Mouse (Mus musculus): ENCODE measurements around the gene Amigo3. TPM values are rescaled to one million over a fixed set of nuclear protein-coding genes. Genes with fewer than 3 reads are reported as not detected.

The Amigo3 gene
- polyA plus RNA-seq, 1 experiment from 2014 or later = 2.9 TPM

DNA sequence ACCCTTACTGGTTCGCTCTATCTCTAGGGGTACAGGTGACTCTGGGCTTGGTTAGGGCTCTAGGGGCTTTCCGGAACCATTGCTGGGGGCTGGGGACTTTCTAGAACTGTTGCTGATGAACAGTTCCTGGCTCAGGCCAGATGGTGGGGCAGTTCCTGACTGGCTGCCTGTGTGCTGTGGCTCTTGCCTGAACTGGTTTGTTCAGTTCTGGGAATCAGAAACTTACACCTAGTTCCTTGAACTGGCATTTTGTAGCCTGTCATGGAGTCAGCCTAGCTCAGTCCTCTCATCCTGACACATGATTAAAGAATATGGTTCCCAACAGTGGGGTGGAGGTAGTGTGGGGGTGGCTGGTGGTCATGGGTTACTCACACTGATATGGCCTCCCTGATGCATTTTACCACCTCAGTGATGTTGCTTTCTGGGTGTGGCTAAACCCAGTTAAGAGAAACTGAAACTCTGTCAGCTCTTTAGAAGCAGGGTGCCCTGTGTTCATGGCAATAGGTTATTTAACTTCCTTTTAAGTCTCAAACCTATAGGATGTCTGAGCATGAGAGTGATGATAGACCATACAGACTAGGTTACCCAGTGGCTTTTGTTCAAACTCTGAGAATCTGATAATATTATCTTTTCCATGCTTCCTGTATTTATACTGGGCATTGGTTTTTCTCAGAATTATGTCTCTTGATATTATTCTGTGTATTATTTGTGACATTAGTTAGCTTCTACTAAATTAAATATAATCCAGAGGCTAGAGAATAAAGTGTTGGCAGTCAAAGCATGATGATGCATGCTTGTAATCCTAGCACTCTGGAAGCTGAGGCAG is 17.4 kb upstream of the Amigo3 start:
- TF ChIP-seq CTCF (IDR thresholded peaks at IDR 0.05) = no peak
- ChIA-PET POLR2A (no interaction called here), CTCF (interaction anchor here (1.0 to 1.4 kb wide), 2 partner anchors 18 to 131 kb away, joined by 3 to 4 read pairs; partner anchors contain the start of gene Amigo3)
- no peak for ATAC-seq
- H3K27me3 ChIP-seq = no peaks in the 10 kb centered on the region
- in situ Hi-C loops (cut with MboI; ENCODE audit: low pct_unique_long_range_greater_than_20kb) = no loop called here
- DNase-seq (ENCODE audit: low read depth, low spot score) = no peak

DNA sequence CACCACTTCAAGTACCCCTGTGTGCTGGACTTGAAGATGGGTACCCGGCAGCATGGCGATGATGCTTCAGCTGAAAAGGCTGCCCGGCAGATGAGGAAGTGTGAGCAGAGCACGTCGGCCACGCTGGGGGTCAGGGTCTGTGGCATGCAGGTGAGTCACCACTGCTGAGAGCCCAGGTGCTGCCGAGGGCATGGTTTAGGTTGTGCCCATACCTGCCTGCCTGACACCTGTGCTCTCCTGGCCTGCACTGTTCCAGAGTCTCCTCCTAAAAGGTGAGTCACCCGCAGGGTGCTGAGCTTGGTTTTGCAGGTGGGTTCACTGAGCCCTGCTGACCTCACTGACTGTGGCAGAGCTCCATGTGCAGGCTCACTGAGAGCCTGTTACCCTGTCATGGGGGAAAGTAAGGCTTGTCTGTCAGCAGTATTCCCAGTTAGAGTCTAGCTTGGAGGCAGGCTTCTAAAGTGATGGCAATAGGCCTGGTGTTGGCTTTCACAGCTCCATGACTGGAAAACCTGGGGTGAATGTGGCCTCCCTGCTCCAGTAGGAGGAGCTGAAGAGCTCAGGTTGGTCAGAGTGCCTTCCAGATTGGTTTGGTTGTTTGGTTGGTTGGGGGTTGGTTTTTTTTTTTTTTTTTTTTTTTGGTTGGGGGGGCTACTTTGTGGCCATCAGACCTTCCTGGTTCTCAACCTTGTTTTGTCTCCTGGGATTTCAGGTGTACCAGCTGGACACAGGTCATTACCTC is 8.0 kb upstream of the Amigo3 start:
- no peak for TF ChIP-seq CTCF (IDR thresholded peaks at IDR 0.05)
- no peak for DNase-seq (ENCODE audit: low read depth, low spot score)
- in situ Hi-C loops (cut with MboI; ENCODE audit: low pct_unique_long_range_greater_than_20kb) = no loop called here
- POLR2A ChIA-PET = interaction anchor here (0.5 kb wide), 1 partner anchor 231 kb away, joined by 3 read pairs; no protein-coding TSS in a partner anchor
- ATAC-seq = no peak
- CTCF ChIA-PET = interaction anchor here (1.2 to 1.5 kb wide), 2 partner anchors 8 to 140 kb away, joined by 3 to 4 read pairs; no protein-coding TSS in a partner anchor
- H3K27me3 ChIP-seq = no peaks in the 10 kb centered on the region

DNA sequence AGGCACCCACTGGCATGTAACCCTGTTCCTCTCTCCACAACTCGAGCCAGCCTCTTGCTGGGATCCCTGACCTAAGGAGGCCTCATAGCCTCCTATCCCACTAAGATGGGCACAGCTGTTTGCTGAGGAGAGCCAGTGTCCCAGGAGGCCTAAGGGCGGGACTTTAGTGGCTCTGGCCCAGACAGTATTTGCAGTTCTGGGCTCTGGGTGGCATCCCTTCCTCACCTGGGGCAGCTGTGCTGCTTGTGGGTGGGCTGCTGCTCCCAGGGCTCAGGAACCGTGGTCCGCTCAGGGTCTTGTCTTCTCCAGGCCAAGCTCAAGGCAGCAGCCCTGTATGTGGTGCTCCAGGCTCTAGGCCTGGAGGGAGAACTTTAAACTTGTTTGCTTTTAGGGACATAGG is 6.4 kb upstream of the Amigo3 start:
- no peak for TF ChIP-seq CTCF (IDR thresholded peaks at IDR 0.05)
- in situ Hi-C loops (cut with MboI; ENCODE audit: low pct_unique_long_range_greater_than_20kb) = no loop called here
- POLR2A ChIA-PET = no interaction called here
- no peaks in the 10 kb centered on the region for H3K27me3 ChIP-seq
- no peak for DNase-seq (ENCODE audit: low read depth, low spot score)
- no peak for ATAC-seq
- CTCF ChIA-PET = interaction anchor here (1.4 to 1.5 kb wide), 2 partner anchors 9 to 34 kb away, joined by 3 read pairs; no protein-coding TSS in a partner anchor

DNA sequence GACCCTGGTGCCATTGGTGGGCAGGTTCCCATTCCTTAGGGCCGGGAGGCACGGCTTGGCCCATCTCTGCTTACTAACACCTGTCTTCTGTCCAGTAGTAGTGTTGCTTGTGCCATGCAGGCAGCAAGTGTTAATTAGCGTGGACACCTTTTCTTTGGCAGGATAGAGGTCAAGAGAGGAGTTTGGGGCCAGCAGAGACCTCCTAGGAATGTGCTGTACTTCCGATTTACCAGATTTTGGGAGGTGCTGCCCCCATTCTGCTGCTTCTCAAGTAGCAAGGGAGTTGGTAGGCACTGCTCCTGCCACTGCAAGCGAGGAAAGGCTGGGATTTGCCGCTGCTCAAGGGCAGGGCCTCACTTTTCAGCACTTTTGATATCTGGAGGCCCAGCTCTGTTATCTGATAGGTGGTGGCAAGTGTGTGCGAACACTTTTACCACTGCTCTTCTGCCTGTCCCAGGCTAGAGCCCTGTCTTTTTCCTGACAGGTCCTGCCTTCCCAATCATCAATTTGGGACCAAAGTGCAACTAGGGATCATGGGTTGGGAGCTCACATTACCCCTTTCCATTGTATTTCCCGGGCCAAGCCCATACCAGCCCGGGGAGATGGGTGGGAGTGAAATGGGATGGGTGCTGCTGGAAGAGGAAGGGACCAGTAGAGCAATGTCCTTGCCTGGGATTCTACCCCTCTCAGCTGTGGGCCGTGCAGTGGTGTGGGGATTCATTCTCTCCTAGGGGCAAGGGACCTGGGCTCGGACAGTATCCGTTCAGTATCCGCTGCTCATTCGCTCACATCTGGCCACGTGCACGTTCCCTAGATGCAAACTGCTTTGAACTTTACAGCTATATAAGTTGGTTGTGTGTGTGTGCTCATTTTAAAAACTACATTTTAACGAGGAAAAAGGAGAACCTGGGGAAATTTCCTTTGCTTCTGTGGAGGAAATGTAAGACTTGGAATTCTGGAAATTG is 5.1 kb upstream of the Amigo3 start:
- TF ChIP-seq CTCF (IDR thresholded peaks at IDR 0.05) = no peak
- in situ Hi-C loops (cut with MboI; ENCODE audit: low pct_unique_long_range_greater_than_20kb) = no loop called here
- ATAC-seq = no peak
- no peaks in the 10 kb centered on the region for H3K27me3 ChIP-seq
- POLR2A ChIA-PET = no interaction called here
- CTCF ChIA-PET = interaction anchor here (0.9 to 1.3 kb wide), 2 partner anchors 8 to 20 kb away, joined by 3 read pairs; no protein-coding TSS in a partner anchor
- no peak for DNase-seq (ENCODE audit: low read depth, low spot score)

DNA sequence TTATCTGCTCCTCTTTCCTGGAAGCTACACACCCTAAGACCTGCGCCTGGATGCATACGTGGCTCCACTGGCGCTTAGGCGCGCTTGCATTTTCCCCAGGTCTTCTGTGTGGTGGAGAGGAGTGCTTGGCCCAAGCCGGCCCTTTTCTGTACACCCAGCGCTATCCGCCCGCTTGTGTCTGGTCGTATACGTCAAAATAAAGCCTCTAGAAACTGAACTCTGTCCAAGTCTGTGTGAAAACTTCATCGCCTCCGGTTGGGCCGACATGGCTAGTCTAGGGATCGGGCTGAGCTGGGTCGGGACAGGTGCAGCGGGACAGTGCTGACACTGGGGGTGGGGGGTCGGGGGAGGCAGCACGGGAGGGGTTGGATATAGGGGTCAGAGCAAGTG is 4.4 kb upstream of the Amigo3 start:
- ChIA-PET POLR2A (no interaction called here), CTCF (interaction anchor here (0.9 to 1.3 kb wide), 2 partner anchors 9 to 19 kb away, joined by 3 read pairs; no protein-coding TSS in a partner anchor)
- no peak for TF ChIP-seq CTCF (IDR thresholded peaks at IDR 0.05)
- H3K27me3 ChIP-seq = no peaks in the 10 kb centered on the region
- DNase-seq (ENCODE audit: low read depth, low spot score) (no peak), ATAC-seq (no peak)
- in situ Hi-C loops (cut with MboI; ENCODE audit: low pct_unique_long_range_greater_than_20kb) = no loop called here

GRCm38 (mm10) chr9:108049016-108049455 is 3.9 kb upstream of the Amigo3 start, which contains the start of gene Gmppb:
TSS of gene Gmppb (plus strand) at chr9:108049242.
- in situ Hi-C loops (cut with MboI; ENCODE audit: low pct_unique_long_range_greater_than_20kb) = no loop called here
- POLR2A ChIA-PET = no interaction called here
- H3K27me3 ChIP-seq = no peaks in the 10 kb centered on the region
- peak; percentile 92 for ATAC-seq
- peak; percentile 77 for DNase-seq (ENCODE audit: low read depth, low spot score)
- CTCF ChIA-PET = interaction anchor here (0.9 to 2.8 kb wide), 3 partner anchors 10 to 86 kb away, joined by 3 to 10 read pairs (median 3); no protein-coding TSS in a partner anchor
- TF ChIP-seq CTCF (IDR thresholded peaks at IDR 0.05) = no peak

- ATAC-seq (no peak), DNase-seq (ENCODE audit: low read depth, low spot score) (no peak)
- CTCF ChIA-PET = interaction anchor here (2.8 kb wide), 1 partner anchor 87 kb away, joined by 10 read pairs; no protein-coding TSS in a partner anchor
- TF ChIP-seq CTCF (IDR thresholded peaks at IDR 0.05) = no peak
- in situ Hi-C loops (cut with MboI; ENCODE audit: low pct_unique_long_range_greater_than_20kb) = no loop called here
- no peaks in the 10 kb centered on the region for H3K27me3 ChIP-seq
- POLR2A ChIA-PET = no interaction called here
These were observed 3.3 kb upstream of the Amigo3 start for GRCm38 (mm10) chr9:108049561-108050251.

DNA sequence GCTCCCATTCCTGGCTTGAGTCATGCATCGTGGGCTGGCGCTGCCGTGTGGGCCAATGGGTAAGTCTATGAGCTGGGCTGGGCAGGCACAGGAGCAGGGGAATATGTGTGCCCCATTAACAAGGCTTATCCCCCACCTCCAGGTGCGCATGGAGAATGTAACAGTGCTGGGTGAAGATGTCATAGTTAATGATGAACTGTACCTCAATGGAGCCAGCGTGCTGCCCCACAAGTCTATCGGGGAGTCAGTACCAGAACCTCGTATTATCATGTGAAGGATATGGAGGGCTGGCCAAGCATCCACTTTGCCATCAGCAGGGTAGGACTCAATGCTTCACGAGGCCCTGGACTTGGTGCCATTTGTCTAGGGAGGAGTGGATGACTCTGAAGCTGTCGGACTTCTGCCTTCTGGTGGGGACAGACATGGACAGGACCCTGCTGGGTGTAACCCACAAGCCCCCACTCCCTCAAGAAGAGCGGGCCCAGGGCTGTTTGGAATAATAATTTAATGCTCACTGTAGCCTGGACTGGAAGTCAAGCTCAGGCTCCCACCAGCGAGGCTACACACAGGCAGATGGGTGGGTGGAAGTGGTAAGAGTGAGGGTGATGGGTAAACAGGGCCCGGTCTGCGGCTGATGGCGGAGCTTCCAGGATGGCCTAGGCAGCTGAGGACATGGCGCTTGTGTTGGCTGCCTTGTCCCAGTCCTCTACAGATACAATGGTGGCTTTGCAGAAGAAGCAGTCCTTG is 1.6 kb upstream of the Amigo3 start:
- ATAC-seq (no peak), DNase-seq (ENCODE audit: low read depth, low spot score) (no peak)
- POLR2A ChIA-PET = interaction anchor here (1.2 kb wide), 1 partner anchor 9 kb away, joined by 3 read pairs; no protein-coding TSS in a partner anchor
- no peak for TF ChIP-seq CTCF (IDR thresholded peaks at IDR 0.05)
- in situ Hi-C loops (cut with MboI; ENCODE audit: low pct_unique_long_range_greater_than_20kb) = no loop called here
- no peaks in the 10 kb centered on the region for H3K27me3 ChIP-seq
- CTCF ChIA-PET = interaction anchor here (2.8 to 3.3 kb wide), 2 partner anchors 89 to 147 kb away, joined by 10 to 14 read pairs; no protein-coding TSS in a partner anchor

DNA sequence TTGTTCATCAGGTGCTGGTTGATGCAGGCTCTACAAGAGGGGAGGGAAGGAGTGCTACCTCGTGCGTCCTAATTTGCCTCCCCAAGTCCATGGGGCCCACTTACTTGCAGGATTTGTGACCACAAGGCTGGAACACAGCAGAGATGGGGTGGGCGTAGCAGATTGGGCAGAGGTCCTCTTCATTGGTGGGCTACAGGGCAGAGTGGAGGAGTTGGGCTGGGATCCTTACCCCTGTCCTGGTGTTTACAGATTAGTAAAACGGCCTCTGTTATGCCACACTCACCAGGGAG is 1.1 kb upstream of the Amigo3 start:
- ChIA-PET POLR2A (interaction anchor here (1.2 kb wide), 1 partner anchor 9 kb away, joined by 3 read pairs; no protein-coding TSS in a partner anchor), CTCF (interaction anchor here (1.1 to 3.3 kb wide), 3 partner anchors 8 to 147 kb away, joined by 4 to 14 read pairs (median 10); no protein-coding TSS in a partner anchor)
- in situ Hi-C loops (cut with MboI; ENCODE audit: low pct_unique_long_range_greater_than_20kb) = no loop called here
- no peak for DNase-seq (ENCODE audit: low read depth, low spot score)
- TF ChIP-seq CTCF (IDR thresholded peaks at IDR 0.05) = no peak
- no peaks in the 10 kb centered on the region for H3K27me3 ChIP-seq
- no peak for ATAC-seq

Measured in Patski (cell line).